Mouse (Mus musculus): Measurements from ENCODE around the gene Mroh2a.

The Mroh2a gene

GRCm38 (mm10) chr1:88258881-88259642 lies 32.3 kb downstream of the Mroh2a start:
- DNase-seq (ENCODE audit: low spot score): no peak

DNA sequence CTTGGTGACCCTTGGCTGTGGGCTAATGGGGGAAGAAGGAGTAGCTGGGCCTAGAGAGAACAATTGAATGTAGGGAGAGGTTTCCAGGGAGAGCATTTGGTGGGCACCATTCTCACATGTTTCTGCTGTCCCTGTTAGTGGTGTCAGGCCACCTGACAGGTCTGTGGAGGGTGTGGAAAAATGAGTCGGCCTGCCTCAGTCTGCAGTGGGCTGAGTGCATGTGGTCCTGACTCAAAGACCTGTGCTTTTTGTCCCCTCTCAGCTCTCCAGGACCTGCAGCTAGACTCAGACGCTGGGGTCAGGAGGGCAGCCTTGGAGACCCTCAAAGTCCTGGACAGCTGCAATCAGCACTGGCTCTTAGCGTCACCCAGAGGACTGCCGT lies 32.8 kb downstream of the Mroh2a start:
- DNase-seq (ENCODE audit: low spot score): no peak

GRCm38 (mm10) chr1:88260114-88260513 lies 33.3 kb downstream of the Mroh2a start:
- no peak for DNase-seq (ENCODE audit: low spot score)

DNA sequence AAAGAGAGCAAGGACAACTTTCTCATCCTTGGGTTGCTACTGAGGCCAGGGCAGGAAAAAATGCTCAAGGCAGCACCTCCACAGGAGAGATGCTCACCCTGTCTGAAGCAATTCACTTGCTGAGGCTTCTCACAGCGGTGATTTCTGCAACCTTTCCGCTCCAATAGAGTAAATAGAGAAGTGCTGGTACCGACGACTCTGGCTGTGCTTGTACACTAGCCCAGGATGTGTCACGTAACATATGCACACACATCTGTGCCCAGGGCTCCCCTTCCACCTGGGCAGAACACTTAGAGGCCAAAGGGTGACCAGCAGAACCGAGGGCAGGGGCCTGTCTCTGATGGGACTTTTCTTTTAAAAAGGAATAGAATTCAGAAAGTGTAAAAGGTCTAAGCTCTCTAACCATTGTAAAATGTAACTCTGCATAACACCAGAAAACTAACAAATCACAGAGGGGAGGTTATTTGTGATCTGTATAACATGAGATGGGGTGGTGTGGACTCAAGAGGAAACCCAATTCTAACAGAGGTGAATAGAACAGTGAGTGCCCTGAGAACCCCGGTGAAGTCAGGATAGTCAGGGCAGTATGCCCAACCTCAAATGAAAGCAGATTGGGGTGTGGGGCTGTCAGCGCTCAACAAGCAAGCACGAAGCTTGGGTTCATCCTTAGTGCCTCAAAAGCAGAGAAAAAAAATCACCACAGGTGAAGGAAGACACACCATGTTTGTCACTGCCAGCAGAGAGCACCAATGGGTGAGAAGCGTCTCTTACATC lies 34.0 kb downstream of the Mroh2a start:
- DNase-seq (ENCODE audit: low spot score): no peak

GRCm38 (mm10) chr1:88261706-88262105 lies 34.9 kb downstream of the Mroh2a start:
- DNase-seq (ENCODE audit: low spot score): no peak

- no peak for DNase-seq (ENCODE audit: low spot score)
Observed at GRCm38 (mm10) chr1:88262255-88262654, 35.5 kb downstream of the Mroh2a start.

DNA sequence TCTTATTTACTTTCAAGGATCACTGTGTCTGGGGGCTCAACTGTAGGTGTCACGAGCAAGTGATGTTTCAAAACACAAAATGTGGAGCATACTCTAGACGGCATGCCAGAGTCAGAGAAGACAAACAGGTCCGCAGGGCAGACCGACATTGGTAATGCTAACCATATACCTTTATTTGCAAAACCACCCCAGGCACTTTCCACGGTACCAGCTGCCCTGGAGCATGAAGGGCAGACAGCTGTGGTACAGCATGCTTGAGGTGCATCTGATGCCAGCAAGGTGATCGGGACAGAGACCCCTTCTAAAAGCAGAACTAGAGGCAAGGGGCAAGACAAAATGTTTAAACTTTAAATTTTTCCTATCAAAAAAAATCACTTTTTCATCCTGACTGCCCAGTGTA lies 36.2 kb downstream of the Mroh2a start:
- DNase-seq (ENCODE audit: low spot score): no peak

DNA sequence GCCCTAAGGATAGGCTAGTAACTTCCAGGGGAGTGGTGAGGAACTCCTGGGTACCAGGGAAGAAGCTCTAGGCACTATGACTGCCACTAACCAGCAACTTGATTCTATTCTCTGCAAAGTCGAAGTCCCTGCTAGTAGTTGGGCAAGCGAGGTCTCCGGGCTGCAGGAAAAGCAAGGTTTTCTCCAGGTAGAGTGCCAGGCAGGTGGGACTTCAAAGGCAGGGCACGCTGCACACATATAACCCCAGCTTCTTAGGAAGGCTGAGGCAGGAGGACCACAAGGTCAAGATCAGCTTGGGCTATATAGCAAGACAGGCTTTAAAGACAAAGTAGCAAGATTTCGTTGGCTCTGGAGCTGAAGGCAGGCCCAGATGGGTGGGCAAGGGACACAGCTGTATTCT lies 37.0 kb downstream of the Mroh2a start:
- DNase-seq (ENCODE audit: low spot score): no peak

DNA sequence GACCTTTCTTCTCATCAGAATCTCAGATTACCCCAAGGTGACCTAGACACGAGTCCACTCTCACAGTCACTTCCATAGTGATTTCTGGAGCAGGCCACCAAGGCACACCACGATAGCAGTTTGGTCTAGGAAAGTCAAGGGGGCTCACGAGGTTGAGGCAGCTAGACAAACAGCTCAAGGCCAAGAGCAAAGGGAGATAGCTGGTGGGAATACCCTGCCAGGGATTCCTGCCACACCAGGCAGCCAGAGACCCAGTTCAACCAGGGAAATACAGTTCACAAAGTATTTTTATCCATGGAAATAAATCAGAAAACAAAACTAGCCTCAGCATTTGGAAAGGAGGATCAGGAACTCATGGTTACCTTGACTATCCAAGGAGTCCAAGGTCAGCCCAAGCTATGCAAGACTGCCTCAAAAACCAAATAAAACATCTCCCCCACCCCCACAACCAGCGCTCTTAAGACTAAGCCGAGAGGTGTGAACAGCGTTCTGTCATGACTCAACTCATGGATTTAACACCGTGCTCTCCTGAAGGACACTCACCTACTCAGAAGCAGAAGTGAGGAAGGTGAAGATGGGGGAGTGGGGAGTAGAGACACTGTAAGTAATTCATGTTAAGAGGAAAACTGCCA lies 37.6 kb downstream of the Mroh2a start:
- DNase-seq (ENCODE audit: low spot score): no peak

- no peak for DNase-seq (ENCODE audit: low spot score)
Observed at GRCm38 (mm10) chr1:88264869-88265240, 38.1 kb downstream of the Mroh2a start.

- no peak for DNase-seq (ENCODE audit: low spot score)
Observed at GRCm38 (mm10) chr1:88266123-88266522, 39.3 kb downstream of the Mroh2a start.

GRCm38 (mm10) chr1:88267489-88267888 lies 40.7 kb downstream of the Mroh2a start:
- no peak for DNase-seq (ENCODE audit: low spot score)

- DNase-seq (ENCODE audit: low spot score): no peak
Observed at GRCm38 (mm10) chr1:88268070-88268469, 41.3 kb downstream of the Mroh2a start.

DNA sequence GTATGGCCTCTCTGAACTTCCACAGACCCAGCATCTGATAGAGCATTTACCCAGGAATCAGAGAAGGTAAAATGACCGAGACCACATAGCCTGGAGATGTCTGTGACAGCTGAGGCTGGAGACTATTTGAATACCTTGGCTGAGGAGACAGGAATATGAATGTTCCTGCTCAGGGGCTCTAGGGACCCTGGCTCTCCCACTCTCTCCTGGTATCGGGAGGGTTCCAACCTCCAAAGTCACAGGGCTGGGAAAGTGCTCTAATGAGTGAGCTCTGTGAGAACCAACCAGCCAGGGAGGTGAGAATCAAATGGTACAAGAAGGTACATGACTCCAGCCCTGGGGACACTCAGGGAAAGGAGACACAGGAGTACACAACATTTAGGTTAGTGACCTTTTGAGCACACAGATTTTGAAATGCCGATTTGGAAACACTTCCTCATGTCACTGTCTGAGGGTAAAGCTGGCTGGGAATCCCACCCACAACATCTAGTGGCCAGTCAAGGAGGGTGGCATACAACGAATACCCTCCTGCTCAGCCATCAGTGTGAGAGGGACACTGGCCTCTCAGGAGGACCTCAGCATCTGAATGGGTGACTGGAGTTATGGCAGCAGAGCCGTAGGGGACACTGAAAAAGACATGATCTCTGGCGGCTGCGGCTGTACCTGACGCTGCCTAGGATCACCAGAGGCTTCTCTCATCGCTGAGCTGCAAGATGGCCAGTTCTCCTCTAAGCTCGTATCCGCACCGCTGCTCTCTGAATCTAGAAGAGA lies 42.9 kb downstream of the Mroh2a start:
- no peak for DNase-seq (ENCODE audit: low spot score)

DNA sequence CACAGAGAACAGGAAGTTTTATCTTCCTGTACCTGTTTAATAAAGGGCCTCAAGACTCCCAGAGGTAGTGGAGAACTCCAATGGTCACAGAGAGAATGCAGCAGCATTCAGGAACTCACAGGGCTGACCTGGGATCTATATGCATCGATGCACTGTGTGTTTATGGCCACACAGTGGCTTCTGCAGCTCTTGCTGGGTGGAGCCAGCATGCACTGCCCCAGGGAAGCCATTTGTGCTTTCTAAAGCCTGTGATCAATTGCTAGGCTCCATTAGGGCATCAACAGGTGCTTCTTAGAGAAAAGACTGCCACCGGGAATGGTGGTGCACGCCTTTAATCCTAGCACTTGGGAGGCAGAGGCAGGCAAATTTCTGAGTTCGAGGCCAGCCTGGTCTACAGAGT lies 46.1 kb downstream of the Mroh2a start:
- DNase-seq (ENCODE audit: low spot score): no peak

GRCm38 (mm10) chr1:88273326-88273725 lies 46.5 kb downstream of the Mroh2a start:
- no peak for DNase-seq (ENCODE audit: low spot score)

GRCm38 (mm10) chr1:88273832-88274231 lies 47.0 kb downstream of the Mroh2a start:
- no peak for DNase-seq (ENCODE audit: low spot score)

- peak; percentile 21 for DNase-seq (ENCODE audit: low spot score)
Observed at GRCm38 (mm10) chr1:88274371-88275077, 47.7 kb downstream of the Mroh2a start.

DNA sequence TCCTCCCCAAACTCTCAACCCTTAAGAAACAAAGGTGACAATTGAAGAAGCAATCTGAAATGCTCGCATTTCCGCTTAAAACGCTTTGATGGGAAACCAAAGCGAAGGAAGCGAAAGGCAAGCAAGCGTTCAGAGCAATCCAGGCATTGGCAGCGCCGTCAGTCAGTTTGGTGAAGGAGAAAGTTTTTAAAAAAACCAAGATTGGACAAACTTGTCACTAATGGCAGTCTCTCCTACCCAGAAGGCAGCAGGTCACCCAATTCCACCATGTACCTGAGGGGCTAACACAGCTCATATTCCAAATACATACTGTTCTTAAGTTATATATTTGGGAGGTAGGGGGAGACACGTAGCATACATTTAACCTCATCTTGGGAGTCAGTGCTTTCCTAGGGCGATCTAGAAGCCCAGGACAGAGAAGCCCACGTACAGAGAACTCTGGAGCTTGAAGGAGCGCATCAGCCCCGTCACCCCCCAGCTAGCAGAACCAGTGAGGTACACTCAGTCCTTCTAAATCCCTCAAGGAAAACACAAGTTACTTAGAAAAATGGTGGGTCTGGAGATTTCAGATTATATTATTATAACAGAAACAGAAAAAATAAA lies 48.4 kb downstream of the Mroh2a start:
- no peak for DNase-seq (ENCODE audit: low spot score)

- DNase-seq (ENCODE audit: low spot score): peak; percentile 21
Observed at GRCm38 (mm10) chr1:88275698-88276523, 49.1 kb downstream of the Mroh2a start.

All from layer of hippocampus, adult 11-12 months (tissue).